Mouse (Mus musculus) kidney, adult 8-10 months (tissue): Measurements from ENCODE around the gene Rab33b.
A peak's percentile ranks its signal among the peaks of the same experiment; 100 is the strongest.
"Not testable (repeated sequence)": the region's sequence is repeated elsewhere in the genome, so short reads cannot be mapped to it uniquely, and the experiment has no call there.

Experiments
- DNase-seq, 2 experiments: peaks; one replicate each; pipeline ENCODE4 v3.0.0; 2022

The Rab33b gene

DNA sequence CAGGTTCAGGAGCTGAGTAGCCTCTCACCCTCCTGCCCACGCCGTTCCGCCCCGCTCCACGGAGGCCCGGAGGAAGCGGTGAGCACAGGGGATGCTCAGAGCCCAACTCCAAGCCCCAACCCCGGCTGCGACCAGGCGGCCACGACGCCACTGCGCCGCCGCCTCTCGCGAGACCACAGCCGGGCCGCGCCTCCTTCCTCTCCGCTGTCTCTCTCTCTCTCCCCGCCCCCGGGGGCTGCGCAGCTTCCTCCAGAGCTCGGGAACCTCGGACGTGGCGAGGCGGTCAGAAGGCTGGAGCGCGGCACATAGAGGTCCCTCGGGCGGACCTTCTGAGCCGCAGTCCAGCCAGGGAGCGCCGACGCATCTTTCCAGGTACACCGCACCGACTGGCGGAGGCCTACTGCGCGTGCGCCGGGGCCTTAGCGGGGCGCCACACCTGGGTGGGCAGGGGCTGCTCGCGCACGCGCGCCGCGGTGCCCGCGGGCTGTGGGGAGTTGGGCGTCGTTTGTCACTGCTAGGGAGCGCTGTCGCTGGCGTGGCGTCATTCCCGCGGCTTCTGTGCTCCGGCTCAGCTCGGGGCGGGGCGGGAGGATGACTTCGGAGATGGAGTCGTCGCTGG is at the start of gene Rab33b:
Gene Rab33b, plus strand, starts transcription at position 180 of the 619 bp plus-strand sequence.
- DNase-seq: peak; percentile 96 to 97

DNA sequence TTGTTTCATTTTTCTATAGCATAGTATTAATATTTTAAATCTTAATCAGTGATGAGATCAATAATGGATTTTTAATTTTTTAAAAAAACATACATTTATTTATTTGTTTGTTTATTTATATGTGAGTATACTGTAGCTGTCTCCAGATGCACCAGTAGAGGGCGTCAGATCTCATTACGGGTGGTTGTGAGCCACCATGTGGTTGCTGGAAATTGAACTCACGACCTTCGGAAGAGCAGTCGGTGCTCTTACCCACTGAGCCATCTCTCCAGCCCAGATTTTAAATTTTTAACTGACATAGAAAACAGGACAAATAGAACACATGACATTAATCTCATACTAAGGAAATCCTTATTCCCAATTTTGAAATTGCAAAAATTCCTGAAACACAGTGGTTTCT is 49.4 kb upstream of the Rab33b start:
- not testable (repeated sequence) for DNase-seq

DNA sequence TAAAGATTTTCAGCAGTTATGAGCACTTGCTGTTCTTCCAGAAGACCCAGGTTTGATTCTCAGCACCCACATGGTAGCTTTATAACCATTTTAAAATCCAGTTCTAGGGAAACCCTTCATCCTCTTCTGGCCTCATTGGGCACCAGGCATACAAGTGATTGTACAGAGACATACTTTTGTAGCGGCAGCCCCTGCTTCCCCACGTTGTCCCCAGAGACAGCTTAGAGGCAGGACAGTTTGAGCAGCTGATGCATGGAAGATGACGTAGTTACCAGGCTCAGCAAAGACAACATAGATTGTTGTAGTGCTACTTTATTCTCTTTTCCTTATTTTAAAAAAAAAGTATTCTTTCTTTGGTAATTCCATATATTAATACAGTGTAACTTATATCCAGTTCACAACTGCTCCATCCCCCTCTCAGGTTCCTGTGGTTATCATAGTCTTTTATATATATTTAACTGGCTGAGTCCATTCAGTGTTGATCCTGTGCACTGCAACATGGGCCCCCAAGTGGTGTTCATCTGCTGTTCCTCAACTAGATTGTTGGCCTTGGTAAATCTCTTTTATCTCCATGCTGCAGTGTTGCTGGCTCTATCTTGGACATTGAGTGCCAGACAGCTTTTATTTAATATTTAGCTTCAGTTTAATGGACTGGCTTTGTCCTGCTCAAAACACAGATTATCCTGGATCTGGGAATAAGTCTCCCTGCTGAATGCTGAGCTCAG is 48.7 kb upstream of the Rab33b start:
- DNase-seq: no peak

DNA sequence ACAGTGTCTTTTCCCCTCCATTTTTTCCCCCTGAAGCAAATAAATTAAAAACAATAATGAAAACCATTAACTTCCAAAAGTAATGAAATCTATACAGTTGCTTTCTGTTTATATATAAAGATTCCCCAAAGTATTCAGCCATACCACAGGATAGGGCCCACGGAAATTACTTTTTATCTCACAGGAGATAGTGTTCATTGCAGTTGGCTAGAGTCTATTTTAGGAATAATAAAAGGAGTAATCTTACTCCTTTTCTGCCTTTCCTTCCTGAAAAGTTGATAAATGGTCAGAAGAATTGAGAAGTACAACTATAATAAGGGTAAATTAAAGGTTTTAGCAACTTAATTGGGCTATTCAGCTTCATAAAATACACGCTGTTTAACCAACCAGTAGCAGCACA is 15.2 kb upstream of the Rab33b start:
- DNase-seq: no peak

DNA sequence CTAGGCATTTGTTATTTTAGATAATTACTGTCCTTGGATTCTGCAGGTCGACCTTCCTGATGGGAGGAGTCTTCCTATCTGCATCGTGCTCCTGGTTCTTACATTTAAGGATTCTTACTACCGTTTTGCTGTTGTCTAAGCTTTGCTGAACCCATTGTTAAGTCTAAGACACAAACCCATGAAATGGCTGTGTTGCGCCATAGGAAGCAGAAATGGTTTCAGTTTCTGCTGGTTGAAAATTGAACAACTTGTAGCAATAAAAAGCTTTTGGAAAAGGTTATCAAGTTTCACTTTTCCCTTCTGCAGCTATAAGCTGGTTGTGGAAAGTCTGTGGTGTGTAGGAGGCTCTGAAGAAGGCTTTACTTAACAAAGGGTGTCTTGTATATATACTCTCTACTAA is 8.0 kb upstream of the Rab33b start:
- DNase-seq: no peak

DNA sequence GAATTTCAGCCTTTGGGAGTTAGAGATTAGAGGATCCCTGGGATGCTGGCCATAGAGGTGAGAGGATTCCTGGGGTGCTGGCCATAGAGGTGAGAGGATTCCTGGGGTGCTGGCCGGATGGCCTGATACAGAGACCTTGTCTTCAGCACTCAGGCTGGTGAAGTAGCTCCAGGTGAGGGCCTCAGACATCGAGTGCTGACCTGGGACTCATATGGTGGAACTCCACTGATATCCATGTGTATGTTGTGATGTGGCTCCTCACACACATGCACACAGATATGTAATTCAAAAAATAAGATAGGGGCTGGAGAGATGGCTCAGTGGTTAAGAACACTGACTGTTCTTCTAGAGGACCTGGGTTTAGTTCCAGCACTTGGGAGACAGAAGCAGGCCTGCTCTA is 3.8 kb upstream of the Rab33b start:
- no peak for DNase-seq

DNA sequence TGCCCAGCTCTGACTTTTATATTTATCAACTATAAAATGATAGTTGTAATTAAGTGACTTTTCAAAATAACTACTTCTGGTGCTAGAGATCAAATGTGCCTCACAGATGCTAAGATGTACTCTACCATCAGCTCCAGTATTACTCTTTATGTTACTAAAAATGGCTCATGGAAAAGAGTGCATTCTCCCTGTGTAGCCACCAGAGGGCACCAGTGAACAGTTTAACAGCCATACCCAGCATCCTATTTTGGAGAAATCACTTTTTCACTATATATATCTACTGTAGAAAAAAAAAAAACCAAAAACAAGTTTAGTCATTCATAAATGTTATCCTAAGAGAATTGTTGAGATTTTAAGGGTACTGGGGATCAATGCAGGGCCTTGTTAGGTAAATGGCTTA is 2.7 kb upstream of the Rab33b start:
- DNase-seq: peak; percentile 12 to 29

DNA sequence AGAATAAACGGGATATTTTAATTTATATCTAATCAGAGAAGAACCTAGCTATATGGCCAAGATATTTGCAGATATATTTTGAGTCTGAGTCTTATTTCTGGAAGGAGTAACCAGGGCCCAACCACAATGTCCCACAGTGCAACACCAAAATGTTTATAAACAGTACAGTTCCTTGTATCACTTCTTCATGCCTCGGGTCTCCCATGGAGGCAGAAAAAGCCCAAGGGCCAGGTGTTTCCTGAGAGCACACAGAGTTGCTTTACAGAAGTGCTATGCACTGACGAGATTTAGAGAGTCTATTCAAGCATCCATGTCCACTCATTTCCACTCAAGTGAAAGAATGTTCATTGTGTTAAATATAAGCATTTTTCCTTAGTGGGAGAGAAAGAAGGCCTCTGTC is 1.8 kb upstream of the Rab33b start:
- DNase-seq: no peak

DNA sequence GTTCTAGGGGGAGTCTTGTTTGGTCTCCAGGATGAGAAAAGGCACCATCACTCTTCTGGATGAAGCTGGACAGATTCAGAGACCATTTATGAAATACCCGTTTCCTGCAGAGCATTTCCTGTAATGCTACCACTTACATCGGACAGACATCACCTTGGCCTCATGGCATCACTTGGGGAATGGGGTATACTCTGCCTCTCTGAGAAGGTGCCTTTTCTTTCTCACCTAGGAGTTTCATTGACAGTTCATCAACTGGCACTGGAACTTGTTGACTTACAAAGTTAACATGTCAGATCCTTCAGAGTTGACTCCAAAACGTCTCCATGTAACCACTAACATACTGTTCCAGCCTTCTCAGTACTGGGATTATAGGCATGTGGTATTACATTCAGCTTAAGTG is 939 bp upstream of the Rab33b start:
- no peak for DNase-seq

DNA sequence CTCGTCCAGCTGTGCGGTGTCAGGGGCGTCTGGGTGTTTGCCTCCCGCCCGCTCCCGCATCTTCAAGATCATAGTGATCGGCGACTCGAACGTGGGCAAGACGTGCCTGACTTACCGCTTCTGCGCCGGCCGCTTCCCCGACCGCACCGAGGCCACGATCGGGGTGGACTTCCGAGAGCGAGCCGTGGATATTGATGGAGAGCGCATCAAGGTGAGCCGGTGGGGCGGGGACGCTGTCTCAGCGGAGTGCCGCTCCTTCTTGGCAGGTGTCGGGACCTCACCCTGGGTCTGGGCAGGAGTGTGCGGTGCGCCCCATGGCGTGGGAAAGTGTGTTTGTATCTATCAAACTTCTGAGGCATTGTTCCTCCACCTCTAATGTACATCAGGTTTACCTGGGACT is 650 bp downstream of the Rab33b start:
- DNase-seq: no peak

DNA sequence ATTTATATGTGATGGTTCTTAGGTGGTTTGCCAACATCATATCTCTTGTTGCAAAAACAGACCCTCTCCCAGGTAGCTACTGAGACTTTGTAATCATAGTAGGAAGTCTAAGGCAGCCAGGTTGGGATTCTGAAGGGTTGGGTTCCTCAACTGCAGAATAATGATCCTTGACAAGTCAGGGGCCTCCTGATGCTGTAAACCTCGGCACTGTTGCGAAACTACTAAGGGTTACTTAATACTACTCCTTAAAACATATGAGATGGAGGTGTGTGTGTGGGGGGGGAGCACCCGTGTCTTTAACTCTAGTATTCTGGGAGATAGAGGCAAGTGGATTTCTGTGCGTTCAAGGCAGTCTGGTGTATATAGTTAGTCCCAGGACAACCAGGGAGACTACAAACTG is 1.6 kb downstream of the Rab33b start:
- no peak for DNase-seq

DNA sequence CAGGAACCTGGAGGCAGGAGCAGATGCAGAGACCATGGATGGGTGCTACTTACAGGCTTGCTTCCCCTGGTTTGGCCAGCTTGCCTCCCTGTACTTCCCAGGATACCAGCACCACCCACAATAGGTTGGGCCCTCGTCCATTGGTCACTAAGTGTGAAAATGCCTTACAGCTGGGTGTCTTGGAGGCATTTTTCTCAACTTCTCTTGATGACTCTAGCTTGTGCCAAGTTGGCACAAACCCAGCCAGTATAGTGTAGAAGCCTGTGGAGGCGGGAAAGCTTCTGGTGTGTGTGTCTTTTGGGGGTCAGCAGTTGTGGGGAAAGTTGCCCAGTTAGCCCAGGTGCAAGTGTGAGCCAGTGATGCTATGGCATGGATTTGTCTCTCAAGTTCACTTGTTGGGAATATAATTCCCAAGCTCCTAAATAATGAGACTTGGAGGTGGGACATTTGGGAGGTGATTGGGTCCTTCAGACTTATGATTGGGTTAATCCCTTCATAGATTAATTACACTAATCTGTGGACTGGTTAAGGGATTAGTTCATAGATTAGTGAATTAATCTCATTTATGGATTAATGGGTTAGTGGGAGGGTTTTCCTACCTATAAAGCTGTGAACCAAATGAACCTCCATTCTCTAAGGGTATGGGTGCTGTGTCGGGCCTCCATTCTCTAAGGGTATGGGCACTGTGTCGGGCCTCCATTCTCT is 2.9 kb downstream of the Rab33b start:
- no peak for DNase-seq

DNA sequence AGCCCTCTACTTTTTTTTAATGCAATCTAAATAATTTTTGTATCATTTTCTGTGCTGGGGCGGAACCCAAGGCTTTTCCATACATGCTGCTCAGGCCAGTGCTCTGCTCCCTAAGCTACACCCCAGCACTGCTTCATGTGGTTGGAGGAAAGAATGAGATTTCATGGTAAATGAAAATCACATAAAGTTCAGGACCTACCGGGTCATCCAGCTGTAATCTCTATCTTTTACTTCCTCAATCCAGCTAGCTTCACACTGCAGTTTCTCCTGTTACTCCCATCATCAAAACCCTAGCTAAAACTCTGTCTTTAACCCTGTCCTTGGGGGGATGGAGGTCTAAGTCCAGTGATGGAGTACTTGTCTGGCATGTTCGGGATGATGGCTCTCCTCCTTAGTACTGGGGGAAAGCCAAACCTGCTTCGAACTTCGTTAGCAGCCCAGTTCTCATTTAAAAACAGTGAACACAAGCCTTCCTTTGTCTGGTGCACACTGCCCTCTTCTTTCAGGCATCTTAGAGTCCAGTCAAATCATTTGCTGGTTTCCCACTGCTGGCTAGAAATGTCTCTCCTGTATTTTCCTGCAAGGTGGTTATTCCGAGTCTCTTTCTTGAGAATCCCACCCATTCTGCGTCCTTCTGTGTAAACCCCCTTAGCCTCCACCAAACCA is 6.5 kb downstream of the Rab33b start:
- DNase-seq: no peak

DNA sequence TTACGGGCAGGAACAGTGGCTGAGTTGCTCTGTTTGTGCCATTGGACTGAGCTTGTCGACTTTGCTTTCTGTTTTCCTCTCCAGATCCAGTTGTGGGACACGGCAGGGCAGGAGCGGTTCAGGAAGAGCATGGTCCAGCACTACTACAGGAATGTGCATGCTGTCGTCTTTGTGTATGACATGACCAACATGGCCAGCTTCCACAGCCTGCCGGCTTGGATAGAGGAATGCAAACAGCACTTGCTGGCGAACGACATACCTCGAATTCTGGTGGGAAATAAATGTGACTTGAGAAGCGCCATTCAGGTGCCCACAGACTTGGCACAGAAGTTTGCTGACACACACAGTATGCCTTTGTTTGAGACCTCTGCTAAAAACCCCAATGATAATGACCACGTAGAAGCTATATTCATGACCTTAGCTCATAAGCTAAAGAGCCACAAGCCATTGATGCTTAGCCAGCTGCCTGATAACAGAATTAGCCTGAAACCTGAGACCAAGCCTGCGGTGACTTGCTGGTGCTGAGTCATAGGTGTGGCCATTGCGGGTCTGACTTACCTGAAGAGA is 9.6 kb downstream of the Rab33b start:
- DNase-seq: no peak

DNA sequence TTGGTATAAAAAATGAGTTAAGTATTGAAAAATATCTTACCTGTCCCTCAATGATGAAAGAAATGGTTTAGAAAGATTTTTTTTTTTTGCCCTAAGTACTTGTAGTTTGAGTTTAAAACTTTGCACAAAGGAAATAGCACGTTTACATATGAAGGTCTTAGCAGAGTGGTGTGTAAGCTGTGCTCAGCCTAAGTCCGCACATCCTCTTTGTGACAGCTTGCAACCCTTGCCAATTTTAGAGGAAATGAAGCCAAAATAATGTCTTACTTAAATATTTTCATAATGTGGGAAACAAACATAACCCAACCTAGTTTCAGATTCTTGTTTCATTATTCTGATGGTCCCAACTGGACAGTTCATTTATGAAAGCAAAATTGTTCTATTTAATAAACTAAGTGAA is 10.7 kb downstream of the Rab33b start:
- no peak for DNase-seq

DNA sequence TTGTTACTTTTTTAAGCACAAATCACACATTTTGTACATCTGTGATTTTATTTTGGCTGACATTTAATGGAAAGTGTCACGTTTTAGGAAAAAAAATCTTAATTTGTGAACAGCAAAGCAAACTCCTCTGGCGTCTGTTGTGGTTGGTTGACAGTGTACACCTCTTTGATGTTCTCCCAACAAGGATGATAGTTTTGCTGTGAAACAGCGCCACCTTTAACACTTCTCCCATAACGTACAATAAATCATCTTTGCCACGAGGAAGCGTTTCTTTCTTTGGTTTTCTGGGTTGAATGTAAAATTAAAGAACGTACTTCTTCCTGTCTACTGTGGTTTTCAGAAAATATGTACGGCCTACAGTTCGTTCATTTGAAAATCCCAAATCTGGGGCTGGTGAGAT is 11.9 kb downstream of the Rab33b start:
- no peak for DNase-seq

DNA sequence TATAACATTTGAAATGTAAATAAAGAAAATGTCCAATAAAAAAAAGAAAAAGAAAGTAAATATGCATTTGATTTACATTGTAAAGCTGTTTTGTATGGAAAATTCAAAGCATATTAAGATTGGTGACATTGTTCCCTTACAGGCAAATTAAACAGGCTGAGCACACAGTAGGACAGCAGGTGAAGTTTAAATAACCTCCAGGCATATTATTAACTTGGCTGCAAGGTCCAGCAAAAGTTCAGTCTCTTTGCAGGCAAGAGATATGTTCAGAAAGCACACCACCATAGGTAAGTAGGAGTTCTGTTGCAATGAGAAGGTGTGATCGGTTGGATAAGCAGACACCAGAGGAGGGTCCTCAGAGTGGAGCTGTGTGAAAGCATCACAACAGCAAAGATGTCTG is 14.3 kb downstream of the Rab33b start:
- no peak for DNase-seq

DNA sequence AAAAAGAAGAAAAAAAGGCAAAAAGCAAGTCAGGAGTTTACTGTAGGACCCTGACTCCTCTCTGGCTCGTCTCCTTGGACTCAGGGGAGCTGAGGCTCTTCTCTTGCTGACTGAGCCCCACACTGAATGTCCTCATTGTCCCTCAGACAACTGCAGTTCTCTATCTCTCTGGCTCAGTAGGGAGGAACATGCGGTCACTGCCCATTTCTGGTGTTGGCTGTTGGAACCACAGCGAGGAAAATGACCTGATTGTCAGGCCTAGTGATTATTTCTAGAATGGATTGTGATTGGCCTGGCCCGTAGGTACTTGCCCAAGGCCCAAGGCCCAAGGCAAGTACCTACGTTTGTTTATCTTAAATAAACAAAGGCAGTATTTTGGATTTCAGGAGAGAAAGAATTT is 14.9 kb downstream of the Rab33b start:
- no peak for DNase-seq

DNA sequence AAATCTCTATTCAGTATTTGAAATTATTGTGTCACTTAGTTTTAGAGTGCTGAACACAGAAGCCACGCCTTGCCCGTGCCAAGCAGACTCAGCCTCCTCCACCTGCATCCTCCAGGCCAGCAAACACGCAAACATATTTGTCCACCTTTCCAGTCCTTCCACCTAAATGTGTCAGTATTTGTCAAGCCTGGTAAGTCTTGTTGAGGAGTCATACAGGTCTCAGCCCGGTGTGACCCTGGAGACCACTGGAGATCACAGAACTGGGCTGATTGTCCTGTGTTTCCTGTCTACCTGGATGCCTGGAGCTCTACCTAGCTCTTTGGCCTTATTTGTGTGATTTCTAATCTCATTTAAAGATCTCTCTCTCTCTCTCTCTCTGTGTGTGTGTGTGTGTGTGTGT is 16.2 kb downstream of the Rab33b start:
- no peak for DNase-seq

DNA sequence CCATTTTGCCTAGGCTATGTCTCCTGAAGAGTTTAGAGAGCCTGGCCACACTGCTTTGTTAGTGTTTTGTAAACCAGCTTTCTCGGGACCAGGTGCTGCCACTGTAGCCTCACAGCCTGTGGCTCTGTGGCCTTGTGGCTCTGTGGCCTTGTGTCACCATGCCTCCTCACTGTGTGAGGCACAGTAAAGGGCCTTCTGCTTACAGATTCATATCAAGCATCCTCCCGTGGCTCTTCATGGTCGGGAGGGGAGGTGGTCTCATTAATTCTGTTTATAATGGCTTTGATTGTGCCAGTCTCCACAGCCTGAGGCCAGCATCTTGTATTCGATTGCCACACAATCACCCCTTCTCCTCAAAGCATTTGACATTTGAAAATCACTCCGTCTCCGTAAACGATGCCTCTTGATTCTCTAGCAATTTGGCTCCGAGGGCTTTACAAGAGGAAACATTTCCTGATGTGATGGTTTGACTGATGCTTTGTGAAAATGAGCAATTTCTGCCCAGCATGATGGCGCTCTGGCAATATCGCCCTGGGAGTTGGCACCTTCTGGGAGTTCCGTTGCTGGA is 20.7 kb downstream of the Rab33b start:
- DNase-seq: no peak

DNA sequence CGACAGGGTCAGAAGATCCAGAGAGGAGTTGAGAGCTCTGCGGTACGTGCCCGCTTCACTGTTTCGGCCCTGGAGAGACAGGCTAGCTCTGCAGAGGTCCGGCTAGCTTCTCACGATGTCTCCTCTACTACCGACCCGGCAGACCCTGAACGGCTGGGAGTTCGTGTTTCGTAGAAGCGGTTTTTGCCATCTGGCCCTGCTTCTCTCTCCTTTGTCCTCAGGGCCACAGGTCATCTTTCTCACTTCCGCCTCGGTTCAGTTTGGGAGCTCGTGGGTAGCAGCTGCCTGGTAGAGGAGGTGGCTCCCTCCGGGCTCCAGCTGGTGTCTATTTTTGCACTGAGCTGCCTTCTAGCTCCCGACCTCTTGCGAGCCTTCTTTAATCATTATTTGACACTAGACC is 21.7 kb downstream of the Rab33b start:
- peak; percentile 11 to 14 for DNase-seq

DNA sequence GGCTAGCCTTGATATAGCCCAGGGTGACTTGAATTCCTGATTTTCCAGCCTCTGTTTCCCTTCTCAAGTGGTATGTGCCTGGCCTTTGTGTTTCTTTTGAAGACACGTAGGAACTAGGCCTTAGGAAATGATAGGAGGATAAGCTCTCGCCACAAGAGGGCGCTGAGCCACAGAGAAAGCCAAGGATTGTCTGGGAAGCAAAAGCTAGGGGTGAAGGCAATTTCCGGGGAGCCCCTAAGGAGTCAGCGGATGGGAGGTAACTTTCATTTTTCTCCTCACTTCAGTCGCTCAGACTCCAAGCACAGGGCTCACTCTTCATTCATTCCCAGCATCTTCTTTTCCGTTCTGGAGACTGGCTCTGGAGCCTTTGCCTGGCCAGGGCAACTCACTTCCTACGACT is 27.2 kb downstream of the Rab33b start:
- DNase-seq: peak; percentile 49 to 76

DNA sequence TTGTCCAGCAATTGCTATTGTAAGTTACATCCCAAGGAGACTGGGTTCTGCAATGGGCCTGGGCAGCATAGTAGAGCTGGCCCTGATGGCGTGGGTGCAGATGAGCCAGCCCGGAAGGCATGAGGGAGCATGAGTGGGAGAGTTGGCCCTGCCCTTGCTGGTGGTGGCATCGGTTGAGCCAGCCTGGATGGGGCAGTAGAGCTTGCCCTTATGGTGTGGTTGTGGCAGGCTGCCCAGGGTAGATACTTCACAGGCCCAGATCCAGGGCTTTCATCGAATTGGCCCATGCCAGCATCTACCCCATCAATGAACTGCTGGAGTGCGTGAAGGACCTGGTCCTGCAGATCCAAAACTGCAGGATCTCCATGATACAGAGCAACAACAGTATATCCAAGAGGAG is 28.3 kb downstream of the Rab33b start:
- no peak for DNase-seq
